Mouse (Mus musculus) ES-Bruce4 (cell line): Measurements from ENCODE around the gene Tbcd. TPM values are rescaled to one million over a fixed set of nuclear protein-coding genes. Genes with fewer than 3 reads are reported as not detected.

Experiments
- H3K27ac ChIP-seq: 2 replicates; pipeline ENCODE4 v1.5.1; 2012; ENCODE audit warnings: low read length, inconsistent platforms; ENCODE audit not compliant: insufficient read depth
- H3K27me3 ChIP-seq: 2 replicates; pipeline ENCODE4 v1.6.1; 2012; ENCODE audit warnings: mild to moderate bottlenecking, low read length, inconsistent platforms; ENCODE audit not compliant: control insufficient read depth, poor library complexity, insufficient read depth, severe bottlenecking
- H3K36me3 ChIP-seq: 2 replicates; pipeline ENCODE4 v1.6.1; 2012; ENCODE audit warnings: inconsistent platforms, mild to moderate bottlenecking, low read length, moderate library complexity; ENCODE audit not compliant: control insufficient read depth, poor library complexity, insufficient read depth, severe bottlenecking
- H3K4me1 ChIP-seq: one replicate; pipeline ENCODE4 v1.8.1; 2011; ENCODE audit warnings: low read length; ENCODE audit not compliant: control insufficient read depth, insufficient read depth
- H3K4me3 ChIP-seq: 2 replicates; pipeline ENCODE4 v1.5.1; 2011; ENCODE audit warnings: low read depth, mild to moderate bottlenecking, low read length
- H3K9ac ChIP-seq: 2 replicates; pipeline ENCODE4 v1.6.1; 2012; ENCODE audit warnings: low read depth, mild to moderate bottlenecking, inconsistent platforms; ENCODE audit not compliant: poor library complexity, severe bottlenecking
- H3K9me3 ChIP-seq: replicated peaks from 2 replicates; pipeline ENCODE4 v1.6.1; 2012; ENCODE audit warnings: mild to moderate bottlenecking, low read length, inconsistent platforms; ENCODE audit not compliant: control insufficient read depth, poor library complexity, insufficient read depth, severe bottlenecking
- CTCF ChIP-seq: IDR thresholded peaks from one replicate; pipeline ENCODE4 v1.8.1; 2011; ENCODE audit warnings: low read depth, low read length
- EP300 ChIP-seq: IDR thresholded peaks from 2 replicates; pipeline ENCODE4 v1.6.1; 2011; ENCODE audit warnings: low read depth, low read length; ENCODE audit not compliant: insufficient read depth
- POLR2A ChIP-seq: IDR thresholded peaks from one replicate; pipeline ENCODE4 v1.8.1; 2011; ENCODE audit warnings: low read length; ENCODE audit not compliant: insufficient read depth
- polyA plus RNA-seq: library from polyadenylated mRNA; stranded (reverse); fragments of >200 nt; gene quantifications from 2 replicates; pipeline ENCODE4 v1.2.4, GENCODE M21; 2011; ENCODE audit warnings: low read depth; ENCODE audit not compliant: missing spikeins, insufficient read depth, insufficient read length

Gene Tbcd
- polyA plus RNA-seq, 1 experiment = 49.7 TPM

DNA sequence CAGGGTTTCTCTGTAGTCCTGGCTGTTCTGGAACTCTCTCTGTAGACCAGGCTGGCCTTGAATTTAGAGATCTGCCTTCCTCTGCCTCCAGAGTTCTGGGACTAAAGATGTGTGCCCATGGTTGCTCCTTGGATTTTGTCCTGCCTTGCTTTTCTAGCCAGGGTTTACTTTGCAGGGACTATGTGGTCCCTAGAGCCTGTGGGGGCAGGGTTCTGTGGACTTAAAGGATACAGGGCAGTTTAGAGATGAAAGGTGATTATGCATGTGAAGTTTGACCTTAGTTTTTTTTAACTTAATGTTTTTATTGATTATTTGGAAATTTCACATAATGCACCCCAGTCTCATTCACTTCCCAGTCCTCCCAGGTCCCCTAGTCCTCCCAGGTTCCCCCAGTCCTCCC, 38.9 kb downstream of the Tbcd start:
- Histone ChIP-seq H3K36me3 (no peaks in the 10 kb centered on the region; the same call in 1 of the 2 replicates), H3K4me1 (no peaks in the 10 kb centered on the region), H3K9me3 (no peaks in the 10 kb centered on the region), H3K9ac (no peak overlapping the region), H3K27ac (no peak overlapping the region), H3K27me3 (no peaks in the 10 kb centered on the region), H3K4me3 (no peak overlapping the region)
- no peak for TF ChIP-seq EP300
- TF ChIP-seq CTCF = no peak
- TF ChIP-seq POLR2A = no peak

DNA sequence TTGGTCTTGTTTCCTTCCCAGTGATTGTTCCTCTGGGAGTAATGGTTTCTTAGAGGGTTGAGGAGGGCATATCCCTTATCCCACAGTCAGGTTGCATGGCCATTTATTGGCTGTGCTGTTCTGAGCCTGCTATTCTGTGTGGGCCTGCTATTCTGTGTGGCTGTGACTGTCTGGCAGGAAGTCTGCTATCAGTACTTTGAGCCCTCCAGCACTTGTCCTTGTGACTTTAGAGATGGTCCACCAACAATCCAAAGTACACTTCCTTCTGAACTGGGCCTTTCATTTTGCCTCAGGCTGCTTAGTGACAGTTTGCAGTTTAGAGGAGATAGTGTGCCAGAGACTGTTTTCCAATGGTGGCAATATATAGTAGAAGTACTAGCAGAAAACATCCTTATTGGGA, 48.8 kb downstream of the Tbcd start:
- Histone ChIP-seq H3K4me1 (no peaks in the 10 kb centered on the region), H3K9ac (no peak overlapping the region), H3K36me3 (peaks cover 6% of the 10 kb centered on the region; the same call in 1 of the 2 replicates), H3K27ac (no peak overlapping the region), H3K27me3 (no peaks in the 10 kb centered on the region), H3K4me3 (no peak overlapping the region), H3K9me3 (no peaks in the 10 kb centered on the region)
- no peak for TF ChIP-seq POLR2A
- TF ChIP-seq EP300 = no peak
- TF ChIP-seq CTCF = no peak

DNA sequence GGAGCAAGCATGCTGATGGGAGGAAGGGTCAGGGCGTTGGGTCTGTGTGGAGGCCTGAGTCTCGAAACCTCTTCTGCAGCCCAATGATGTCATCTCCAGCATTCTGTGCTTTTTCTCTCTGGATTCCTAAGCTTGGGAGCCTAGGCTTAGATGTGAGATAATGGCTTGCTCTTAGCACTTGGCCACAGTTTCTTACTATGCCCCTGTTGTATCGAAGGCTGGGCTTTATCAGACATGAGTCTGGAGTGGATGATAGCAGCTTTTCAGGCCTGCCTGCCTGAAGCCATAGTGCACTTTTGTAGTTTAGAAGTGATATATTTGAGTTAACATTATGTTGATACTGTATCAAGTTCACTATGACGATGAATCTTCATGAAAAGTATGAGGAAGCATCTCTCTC, 49.8 kb downstream of the Tbcd start:
- TF ChIP-seq POLR2A (no peak), EP300 (no peak), CTCF (no peak)
- H3K4me3 ChIP-seq = no peak overlapping the region
- H3K9ac ChIP-seq = no peak overlapping the region
- no peak overlapping the region for H3K27ac ChIP-seq
- no peaks in the 10 kb centered on the region for H3K27me3 ChIP-seq
- H3K4me1 ChIP-seq = no peaks in the 10 kb centered on the region
- peaks cover 6% of the 10 kb centered on the region; the same call in 1 of the 2 replicates for H3K36me3 ChIP-seq
- no peaks in the 10 kb centered on the region for H3K9me3 ChIP-seq

DNA sequence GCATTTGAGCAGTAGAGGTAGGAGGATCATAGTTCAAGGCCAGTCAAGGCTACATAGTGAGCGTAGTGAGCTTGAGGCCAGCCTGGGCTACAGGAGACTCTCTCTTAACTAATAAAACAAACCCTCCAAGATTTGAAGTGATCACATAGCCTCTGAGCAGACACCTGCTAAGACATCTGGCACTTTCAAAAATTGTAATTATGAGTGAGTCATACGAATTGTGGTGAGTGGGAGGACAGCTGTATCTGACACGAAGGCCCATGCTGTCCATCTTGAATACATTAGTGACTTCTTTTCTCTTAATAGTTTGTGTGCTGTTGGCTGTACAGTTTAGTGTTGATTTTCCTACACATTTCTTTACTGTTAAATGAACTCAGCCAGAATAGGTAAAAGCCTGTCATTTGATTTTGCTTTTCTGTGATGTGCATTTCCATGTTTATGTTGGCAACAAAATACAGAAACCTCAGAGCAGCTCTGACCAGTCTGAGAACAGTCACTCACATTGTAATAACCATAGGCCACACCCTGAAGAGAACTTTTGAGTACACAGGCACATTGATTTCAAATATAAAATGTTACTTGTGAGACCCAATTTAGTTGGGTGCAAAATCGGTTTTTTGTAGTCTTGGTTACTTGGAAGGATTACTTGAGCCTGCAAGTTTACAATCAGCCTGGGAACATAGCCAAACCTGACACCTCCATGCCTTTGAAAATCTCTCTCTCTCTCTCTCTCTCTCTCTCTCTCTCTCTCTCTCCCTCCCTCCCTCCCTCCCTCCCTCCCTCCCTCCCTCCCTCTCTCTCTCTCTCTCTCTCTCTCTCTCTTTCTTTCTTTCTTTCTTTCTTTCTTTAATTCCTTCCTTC, 50.5 kb downstream of the Tbcd start:
- Histone ChIP-seq H3K4me3 (no peak overlapping the region), H3K27ac (no peak overlapping the region), H3K27me3 (no peaks in the 10 kb centered on the region), H3K36me3 (peaks cover 6% of the 10 kb centered on the region; the same call in 1 of the 2 replicates), H3K9me3 (no peaks in the 10 kb centered on the region), H3K9ac (no peak overlapping the region), H3K4me1 (no peaks in the 10 kb centered on the region)
- no peak for TF ChIP-seq CTCF
- no peak for TF ChIP-seq POLR2A
- no peak for TF ChIP-seq EP300

DNA sequence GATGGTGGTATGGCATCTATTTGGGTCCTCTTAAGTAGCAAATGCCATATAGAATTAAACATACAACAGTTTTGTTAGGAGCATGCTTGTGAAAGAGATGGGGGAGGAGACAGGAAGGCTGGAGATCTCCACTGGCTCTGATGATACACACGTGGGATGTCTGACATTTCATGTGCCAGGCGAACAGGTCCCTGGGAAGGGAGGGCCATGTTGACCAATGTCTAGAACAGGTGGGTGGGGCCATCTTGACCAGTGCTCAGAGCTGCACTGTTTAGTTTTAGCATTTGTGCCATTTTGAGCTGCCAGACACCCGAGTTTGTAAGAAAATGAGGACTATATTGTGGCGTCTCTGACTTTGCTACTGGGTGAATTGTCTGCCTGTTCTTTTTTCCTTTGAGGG, 56.7 kb downstream of the Tbcd start:
- Histone ChIP-seq H3K9ac (no peak overlapping the region), H3K4me3 (no peak overlapping the region), H3K36me3 (peaks cover 4% of the 10 kb centered on the region; the same call in 1 of the 2 replicates), H3K27ac (no peak overlapping the region), H3K9me3 (no peaks in the 10 kb centered on the region), H3K27me3 (no peaks in the 10 kb centered on the region), H3K4me1 (no peaks in the 10 kb centered on the region)
- no peak for TF ChIP-seq POLR2A
- TF ChIP-seq CTCF = no peak
- no peak for TF ChIP-seq EP300

DNA sequence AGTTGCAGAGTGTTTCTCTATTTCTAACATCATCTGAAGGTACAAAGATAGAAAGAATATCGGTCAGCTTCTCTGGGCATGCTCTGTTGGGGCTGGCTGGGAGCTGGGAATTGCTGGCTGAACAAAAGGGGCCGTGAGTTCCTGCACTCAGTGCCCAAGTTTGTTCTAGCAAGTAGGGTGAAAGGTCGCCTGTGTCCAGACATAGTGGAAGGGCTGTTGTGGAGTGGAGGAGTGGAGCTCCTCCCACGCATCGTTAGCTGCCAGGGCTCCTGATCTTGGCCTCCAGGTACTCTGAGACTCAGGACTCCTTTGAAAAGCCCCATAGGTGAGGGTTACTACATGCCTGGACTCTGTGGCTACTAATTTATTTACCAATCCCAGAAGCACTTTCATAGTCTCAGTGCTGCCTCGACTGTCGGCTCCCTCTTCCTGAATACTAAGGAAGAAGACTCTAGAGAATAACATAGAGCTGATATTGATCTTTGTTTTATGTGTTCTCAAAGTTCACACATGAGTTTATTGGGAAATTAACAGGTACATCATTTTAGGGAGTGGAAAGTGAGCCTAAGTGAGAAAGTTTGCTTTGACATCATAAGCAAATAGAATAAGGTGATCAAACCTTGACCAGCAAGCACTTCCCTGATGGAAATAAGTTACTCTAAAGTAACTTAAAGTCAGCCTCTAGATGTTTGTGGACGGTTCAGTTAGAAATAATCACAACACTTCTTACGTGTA, 58.9 kb downstream of the Tbcd start:
- no peaks in the 10 kb centered on the region for H3K27me3 ChIP-seq
- TF ChIP-seq EP300 (no peak), CTCF (no peak), POLR2A (no peak)
- no peak overlapping the region for H3K9ac ChIP-seq
- no peaks in the 10 kb centered on the region for H3K9me3 ChIP-seq
- no peak overlapping the region for H3K27ac ChIP-seq
- no peak overlapping the region for H3K4me3 ChIP-seq
- H3K4me1 ChIP-seq = no peaks in the 10 kb centered on the region
- H3K36me3 ChIP-seq = peaks cover 4% of the 10 kb centered on the region
